Mouse (Mus musculus): ENCODE results near the gene Rtbdn.

DNA sequence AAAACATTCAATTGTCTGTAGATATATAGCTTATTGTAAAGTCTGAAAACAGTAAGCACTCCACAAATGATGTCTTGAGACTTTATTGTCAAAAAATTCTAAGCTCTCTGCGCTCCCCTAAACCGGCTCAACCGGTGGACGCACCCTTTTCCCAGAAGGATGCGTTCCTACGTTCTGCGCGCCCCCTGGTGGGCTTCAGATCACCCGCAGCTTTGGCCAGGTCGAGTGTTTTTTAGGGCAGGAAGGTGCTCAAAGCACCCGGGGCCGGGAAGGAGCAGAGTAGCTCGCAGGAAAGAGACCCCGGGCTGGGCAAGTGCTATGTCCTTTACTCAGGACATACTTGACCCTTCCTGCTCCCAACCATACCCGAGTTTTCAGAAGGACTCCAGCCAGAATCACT, 43.0 kb downstream of the Rtbdn start:
- peak; percentile 97 for TF ChIP-seq CTCF (IDR thresholded peaks at IDR 0.05; ENCODE audit: borderline replicate concordance, control insufficient read depth, extremely low read depth, insufficient read depth, low read length, poor library complexity)
- no peak for TF ChIP-seq POLR2A (IDR thresholded peaks at IDR 0.05; ENCODE audit: control insufficient read depth, extremely low read depth, insufficient read depth, low read length, poor library complexity)

Data from thymus, adult 2 months (tissue).